Mouse (Mus musculus) cerebellum, adult (tissue): Measurements from ENCODE around the gene Ppp4r2.

ENCODE experiments used
- ATAC-seq: cut with Nextera tagmentation; 2 replicates; pipeline ENCODE4 v1.9.2; 2017; ENCODE audit warnings: mild to moderate bottlenecking, moderate library complexity, mixed read lengths; ENCODE audit not compliant: insufficient number of reproducible peaks, low FRiP score, low TSS enrichment

The Ppp4r2 gene

DNA sequence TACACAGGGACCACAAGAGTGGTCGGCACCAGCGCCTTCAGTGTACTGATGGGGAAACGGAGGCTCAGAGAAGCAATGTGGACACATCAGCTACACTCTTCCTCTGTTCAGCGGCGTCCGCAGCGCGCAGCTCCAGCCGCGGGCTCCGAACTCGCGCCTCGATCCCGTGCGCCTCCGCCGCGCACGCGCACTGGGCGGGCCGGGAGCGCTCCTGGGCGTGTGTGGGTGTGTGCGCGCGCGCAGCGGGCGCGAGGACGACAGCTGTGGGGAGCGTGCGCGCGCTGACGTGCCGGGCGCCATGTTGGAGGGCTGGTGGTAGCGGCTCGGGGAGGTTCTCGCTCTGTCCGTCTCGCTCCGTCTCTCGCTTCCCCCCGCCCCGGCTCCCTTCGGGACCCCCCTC, at the start of gene Ppp4r2:
Gene Ppp4r2 (plus strand): TSS at position 268 of the 400 bp plus-strand sequence.
- ATAC-seq, result peak; percentile 79

GRCm38 (mm10) chr6:100787726-100788125, 45.7 kb upstream of the Ppp4r2 start:
- ATAC-seq, result no peak

DNA sequence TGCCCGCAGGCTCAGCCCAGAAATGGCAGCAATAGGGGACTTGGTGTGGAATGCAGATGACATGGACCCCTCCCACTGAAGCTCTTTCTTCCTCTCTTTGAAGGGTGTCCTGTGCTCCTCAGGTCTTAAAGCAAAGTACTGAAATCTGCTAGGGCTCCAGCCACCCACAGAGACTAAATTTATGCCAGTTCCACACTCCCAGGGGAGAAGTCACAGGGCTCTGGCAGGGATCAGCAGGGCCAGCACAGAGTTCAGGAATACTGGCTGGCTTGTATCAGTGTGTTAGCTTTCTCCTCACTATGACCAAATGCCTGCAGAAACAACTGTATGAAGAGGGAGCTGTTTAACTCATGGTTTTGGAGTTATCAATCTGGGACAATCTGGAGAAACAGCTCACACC, 44.3 kb upstream of the Ppp4r2 start:
- no peak for ATAC-seq

- no peak for ATAC-seq
These were observed 41.3 kb upstream of the Ppp4r2 start for GRCm38 (mm10) chr6:100792055-100792659.

GRCm38 (mm10) chr6:100792973-100793769, 40.3 kb upstream of the Ppp4r2 start:
- ATAC-seq, result no peak

DNA sequence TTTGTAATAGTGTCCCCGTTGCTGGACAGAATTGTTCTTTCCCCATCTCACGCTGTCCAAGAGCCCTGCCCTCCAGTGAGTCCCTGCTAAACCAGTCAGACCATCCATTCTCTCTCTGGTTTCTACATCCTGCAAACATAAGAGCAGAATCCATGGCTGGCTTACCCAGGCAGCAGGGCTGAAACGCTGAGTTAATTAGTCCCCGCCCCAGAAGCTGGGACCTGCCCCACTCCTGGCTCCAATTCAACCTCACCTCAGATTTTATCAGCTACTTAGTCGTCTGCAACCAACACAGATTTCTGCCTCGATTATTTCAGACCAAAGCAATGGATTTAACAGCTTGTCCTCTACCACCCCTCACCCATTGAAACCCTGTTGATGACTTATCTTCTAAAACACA, 37.6 kb upstream of the Ppp4r2 start:
- no peak for ATAC-seq

DNA sequence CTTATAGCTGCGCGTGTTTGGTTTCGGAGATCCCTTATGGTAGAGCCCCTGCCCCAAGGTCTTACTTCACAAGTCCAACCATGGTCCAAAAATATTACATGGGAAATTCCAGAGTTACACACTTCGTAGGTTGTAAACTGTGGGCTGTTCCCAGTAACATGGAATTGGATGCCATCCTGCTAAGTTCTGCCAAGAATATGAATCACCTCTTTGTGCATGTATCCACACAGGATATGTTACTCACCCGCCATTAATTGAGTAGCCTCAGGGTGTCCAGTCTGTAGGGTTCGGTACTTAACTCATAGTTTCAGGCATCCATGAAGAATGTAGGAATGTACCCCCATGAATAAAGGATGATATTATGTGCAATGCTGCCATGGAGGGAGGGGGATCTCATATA, 34.1 kb upstream of the Ppp4r2 start:
- ATAC-seq, result no peak

DNA sequence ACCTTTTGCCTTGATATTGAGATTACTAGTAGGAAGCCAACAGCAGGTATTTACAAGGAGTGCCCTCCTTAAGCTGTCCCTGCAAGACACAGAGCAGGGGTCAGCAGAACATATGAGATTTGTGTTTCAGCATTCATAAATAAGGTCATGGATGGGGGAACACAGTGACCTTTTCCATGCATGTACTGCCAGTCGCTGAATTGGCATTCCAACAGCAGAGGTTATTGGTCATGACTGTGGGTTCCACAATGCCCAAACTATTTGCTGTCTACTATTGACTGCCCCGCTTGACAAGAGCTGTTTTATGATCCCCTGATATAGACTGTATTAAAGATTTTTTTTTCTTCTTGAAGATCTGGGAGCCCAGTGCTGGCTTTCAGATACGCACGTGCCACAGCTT, 33.7 kb upstream of the Ppp4r2 start:
- no peak for ATAC-seq

GRCm38 (mm10) chr6:100800497-100800955, 32.9 kb upstream of the Ppp4r2 start:
- ATAC-seq, result 0 out of 2 replicates have a peak, but pooled peaks have one; percentile 31

GRCm38 (mm10) chr6:100802381-100803083, 30.9 kb upstream of the Ppp4r2 start:
- no peak for ATAC-seq

- ATAC-seq, result no peak
These were observed 30.2 kb upstream of the Ppp4r2 start for GRCm38 (mm10) chr6:100803250-100803649.

DNA sequence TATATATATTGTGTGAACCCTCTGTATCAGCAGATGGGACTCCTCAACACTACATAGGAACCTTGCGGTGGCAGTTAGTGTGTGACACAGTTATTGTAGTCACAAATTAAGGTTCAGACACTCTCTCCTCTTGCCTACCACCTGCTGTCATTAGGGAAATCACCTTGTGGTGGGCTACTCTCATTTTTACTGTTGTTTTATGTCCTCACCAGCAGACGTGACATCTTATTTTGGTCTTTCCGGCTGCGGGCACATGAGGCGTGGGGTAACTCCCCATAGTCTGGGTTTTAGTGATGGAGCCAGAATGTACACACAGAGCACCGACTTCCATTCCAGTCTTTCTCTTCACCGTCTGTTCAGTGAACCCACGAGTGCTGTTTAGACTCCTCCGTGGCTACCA, 26.2 kb upstream of the Ppp4r2 start:
- no peak for ATAC-seq

- no peak for ATAC-seq
These were observed 25.7 kb upstream of the Ppp4r2 start for GRCm38 (mm10) chr6:100807746-100808145.

DNA sequence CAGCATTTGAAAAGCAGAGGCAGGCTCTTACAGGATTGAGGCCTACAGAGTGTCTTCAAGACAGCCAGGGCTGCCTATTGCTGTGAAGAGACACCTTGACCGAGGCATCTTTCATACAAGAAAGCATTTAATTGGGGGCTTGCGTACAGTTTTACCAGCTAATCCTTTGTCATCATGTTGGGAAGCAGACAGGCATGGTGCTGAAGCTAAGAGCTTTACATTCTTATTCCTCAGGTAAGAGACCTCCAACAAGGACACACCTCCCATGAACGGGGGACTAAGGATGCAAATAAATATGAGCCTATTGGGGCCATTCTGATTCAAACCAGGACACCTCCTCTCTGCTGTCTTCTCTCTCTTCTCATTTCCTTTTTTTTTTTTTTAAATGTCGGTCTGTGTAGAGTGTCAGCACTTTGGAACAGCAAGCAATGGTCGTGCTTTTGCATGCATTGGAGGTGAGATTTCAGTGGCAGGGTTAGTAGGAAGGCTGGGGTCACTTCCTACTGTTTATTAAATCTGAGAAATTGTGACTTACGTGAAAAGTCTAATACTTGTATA, 25.1 kb upstream of the Ppp4r2 start:
- no peak for ATAC-seq

GRCm38 (mm10) chr6:100810117-100810516, 23.3 kb upstream of the Ppp4r2 start:
- no peak for ATAC-seq

GRCm38 (mm10) chr6:100811731-100812130, 21.7 kb upstream of the Ppp4r2 start:
- ATAC-seq, result no peak

DNA sequence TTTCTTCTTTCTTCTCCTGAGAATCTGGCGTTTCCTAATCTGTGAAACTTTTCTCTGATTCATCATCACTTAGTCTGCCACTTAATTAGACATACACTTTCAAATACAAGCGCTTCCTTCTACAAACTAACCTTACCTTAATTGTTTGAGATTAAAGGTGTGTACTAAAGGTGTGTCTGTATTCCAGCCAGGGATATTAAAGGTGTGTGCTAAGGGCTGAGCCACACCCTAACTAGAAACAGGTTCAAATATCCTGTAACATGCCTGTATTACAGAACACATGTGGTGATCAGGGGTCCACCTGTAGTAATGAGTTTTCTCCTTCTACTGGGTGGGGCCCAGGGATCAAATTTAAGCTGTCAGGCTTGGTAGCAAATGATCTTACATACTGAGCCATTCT, 12.1 kb upstream of the Ppp4r2 start:
- ATAC-seq, result no peak

DNA sequence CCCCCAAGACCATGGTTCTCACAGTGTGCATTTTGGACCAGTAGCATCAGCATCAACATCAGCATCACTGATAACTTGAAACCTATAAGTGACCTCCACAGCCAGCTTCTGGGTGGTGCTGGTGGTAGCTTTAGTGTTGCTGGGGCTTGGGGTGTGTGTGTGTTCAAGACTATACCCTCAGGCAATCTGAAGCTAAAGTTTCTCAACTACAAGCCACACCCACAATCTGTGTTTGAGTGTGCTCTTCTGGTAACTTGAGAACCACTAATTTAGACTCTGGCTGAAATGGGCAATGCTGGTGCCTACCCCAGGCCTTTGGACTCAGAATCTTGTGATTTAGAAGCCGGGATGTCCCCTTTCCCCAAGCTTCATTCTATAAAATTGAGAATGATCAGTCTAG, 10.1 kb upstream of the Ppp4r2 start:
- ATAC-seq, result no peak

GRCm38 (mm10) chr6:100824381-100824965, 8.9 kb upstream of the Ppp4r2 start:
- no peak for ATAC-seq

GRCm38 (mm10) chr6:100826046-100826445, 7.4 kb upstream of the Ppp4r2 start:
- ATAC-seq, result no peak

- no peak for ATAC-seq
These were observed 4.9 kb upstream of the Ppp4r2 start for GRCm38 (mm10) chr6:100828565-100828964.
